Comparison of ENCODE assay signal across 31 mouse cellular contexts in genomic region chr15:103290843-103291242, GRCm38 (mm10). TPM values are rescaled to one million over a fixed set of nuclear protein-coding genes. Genes with fewer than 3 reads are reported as not detected.
DNase-seq lines count a peak whose midpoint lies in the region; ATAC-seq lines count a peak whose summit lies in the region.
"Had no signal": no experiment of that assay in that cellular context is flagged by ENCODE, and none has a peak within 500 bp of the region (broad histone marks: within the 10 kb centered on the region; RNA-seq: fewer than 3 reads in every experiment).

No protein-coding gene starts in this region.

- peaks cover 20% of the 10 kb centered on the region for H3K4me1 ChIP-seq in hindbrain, embryonic 14.5 days (replicated peaks; ENCODE audit: control insufficient read depth, insufficient read depth, low read length)
- H3K4me1 ChIP-seq in hindbrain, embryonic 11.5 days (replicated peaks; ENCODE audit: control insufficient read depth, insufficient read depth, low read length), result peaks cover 4% of the 10 kb centered on the region
- peaks cover 34% of the 10 kb centered on the region for H3K4me1 ChIP-seq in neural tube, embryonic 11.5 days (ENCODE audit: control insufficient read depth, insufficient read depth, low read length)
- H3K4me1 ChIP-seq in limb, embryonic 13.5 days, result peaks cover 71% of the 10 kb centered on the region
- peaks cover 38% of the 10 kb centered on the region for H3K4me1 ChIP-seq in neural tube, embryonic 15.5 days

- H3K36me3 ChIP-seq in hindbrain, embryonic 14.5 days (replicated peaks; ENCODE audit: control insufficient read depth, insufficient read depth), result peaks cover 55% of the 10 kb centered on the region
- H3K36me3 ChIP-seq in hindbrain, embryonic 11.5 days (ENCODE audit: control insufficient read depth, insufficient read depth, low read length), result 0 out of 2 replicates have a peak, but pooled peaks cover 2% of the 10 kb centered on the region
- peaks cover 11% of the 10 kb centered on the region for H3K36me3 ChIP-seq in neural tube, embryonic 11.5 days (ENCODE audit: control insufficient read depth, insufficient read depth, low read length)
- H3K36me3 ChIP-seq in limb, embryonic 13.5 days, result peaks cover 45% of the 10 kb centered on the region
- peaks cover 33% of the 10 kb centered on the region for H3K36me3 ChIP-seq in neural tube, embryonic 15.5 days

- H3K4me3 ChIP-seq in hindbrain, embryonic 14.5 days (replicated peaks; ENCODE audit: low read length), result no peak overlapping the region
- no peak overlapping the region for H3K4me3 ChIP-seq in hindbrain, embryonic 11.5 days (ENCODE audit: low read depth, low read length)
- no peak overlapping the region for H3K4me3 ChIP-seq in neural tube, embryonic 11.5 days (ENCODE audit: low read depth, low read length)
- H3K4me3 ChIP-seq in limb, embryonic 13.5 days, result no peak overlapping the region
- H3K4me3 ChIP-seq in neural tube, embryonic 15.5 days (replicated peaks), result no peak overlapping the region
- H3K4me3 ChIP-seq: embryonic facial prominence, embryonic 13.5 days; erythroblast, embryonic 14.5 days; gastrocnemius, adult 2 months; midbrain, embryonic 10.5 days; myocyte had no signal

- H3K4me2 ChIP-seq in hindbrain, embryonic 14.5 days (replicated peaks), result no peak overlapping the region
- H3K4me2 ChIP-seq in hindbrain, embryonic 11.5 days (replicated peaks; ENCODE audit: low read depth, low read length), result no peak overlapping the region
- H3K4me2 ChIP-seq in neural tube, embryonic 11.5 days (ENCODE audit: low read depth), result no peak overlapping the region
- no peak overlapping the region for H3K4me2 ChIP-seq in limb, embryonic 13.5 days (replicated peaks)
- no peak overlapping the region for H3K4me2 ChIP-seq in neural tube, embryonic 15.5 days
- H3K4me2 ChIP-seq: embryonic facial prominence, embryonic 13.5 days; liver, embryonic 11.5 days had no signal

- 75% methylated on average over 9 of the region's 9 CpGs for WGBS in hindbrain, embryonic 14.5 days
- WGBS in hindbrain, embryonic 11.5 days, result 90% methylated on average over 9 of the region's 9 CpGs
- WGBS in neural tube, embryonic 11.5 days, result 73% methylated on average over 9 of the region's 9 CpGs
- 49% methylated on average over 9 of the region's 9 CpGs for WGBS in limb, embryonic 13.5 days
- WGBS in neural tube, embryonic 15.5 days, result 58% methylated on average over 9 of the region's 9 CpGs

- no peak overlapping the region for H3K9ac ChIP-seq in hindbrain, embryonic 14.5 days
- H3K9ac ChIP-seq in hindbrain, embryonic 11.5 days (ENCODE audit: low read depth, low read length), result no peak overlapping the region
- H3K9ac ChIP-seq in neural tube, embryonic 11.5 days (ENCODE audit: low read length), result peak overlapping the region; percentile 6; the same call in 1 of the 2 replicates
- H3K9ac ChIP-seq in limb, embryonic 13.5 days, result no peak overlapping the region
- no peak overlapping the region for H3K9ac ChIP-seq in neural tube, embryonic 15.5 days (replicated peaks)

- DNase-seq in hindbrain, embryonic 14.5 days (ENCODE audit: low spot score), result no peak
- DNase-seq in hindbrain, embryonic 11.5 days (ENCODE audit: low spot score), result no peak
- no peak for DNase-seq in neural tube, embryonic 11.5 days (ENCODE audit: low spot score)
- DNase-seq in neural tube, embryonic 10.5 days (ENCODE audit: extremely low spot score, low spot score), result no peak
- no peak for DNase-seq in retina, embryonic 14.5 days (ENCODE audit: low spot score)
- DNase-seq: B cell, adult 2 months; cerebellum, adult 11-12 months; cerebellum, postnatal 14 days; gastrocnemius, adult 2 months; heart, postnatal 4 days; kidney, postnatal 4 days; layer of hippocampus, adult 9-11 months; lung, adult 18-20 months; lung, postnatal 10 days; right cerebral cortex, postnatal 4 days; thymus, adult 18-20 months; thymus, postnatal 36 days had no signal

- H3K27ac ChIP-seq in hindbrain, embryonic 14.5 days, result peak overlapping the region; percentile 55
- H3K27ac ChIP-seq in hindbrain, embryonic 11.5 days (ENCODE audit: low read depth, low read length), result no peak overlapping the region
- peak overlapping the region; percentile 58; the same call in 1 of the 2 replicates for H3K27ac ChIP-seq in neural tube, embryonic 11.5 days (ENCODE audit: low read depth, low read length)
- peak overlapping the region; percentile 52; the same call in 1 of the 2 replicates for H3K27ac ChIP-seq in limb, embryonic 13.5 days
- H3K27ac ChIP-seq in neural tube, embryonic 15.5 days (replicated peaks), result peak overlapping the region; percentile 64
- H3K27ac ChIP-seq: embryonic facial prominence, embryonic 13.5 days had no signal

- ATAC-seq in hindbrain, embryonic 14.5 days (ENCODE audit: low FRiP score), result no peak
- ATAC-seq in hindbrain, embryonic 11.5 days (ENCODE audit: low FRiP score), result no peak
- ATAC-seq in neural tube, embryonic 11.5 days (ENCODE audit: insufficient read depth, low FRiP score, low TSS enrichment), result no peak
- ATAC-seq in limb, embryonic 13.5 days (ENCODE audit: low FRiP score, low read depth), result no peak
- peak; percentile 66 for ATAC-seq in neural tube, embryonic 15.5 days (ENCODE audit: low FRiP score)
- ATAC-seq: forebrain, embryonic 14.5 days; intestine, embryonic 16.5 days; midbrain, embryonic 16.5 days; Patski had no signal

- H3K27me3 ChIP-seq in hindbrain, embryonic 14.5 days (ENCODE audit: control insufficient read depth, insufficient read depth, low read length), result no peaks in the 10 kb centered on the region
- H3K27me3 ChIP-seq in hindbrain, embryonic 11.5 days (ENCODE audit: control insufficient read depth, insufficient read depth, low read length), result no peaks in the 10 kb centered on the region
- no peaks in the 10 kb centered on the region for H3K27me3 ChIP-seq in neural tube, embryonic 11.5 days (ENCODE audit: control insufficient read depth, insufficient read depth, low read length)
- H3K27me3 ChIP-seq in limb, embryonic 13.5 days, result no peaks in the 10 kb centered on the region
- H3K27me3 ChIP-seq in neural tube, embryonic 15.5 days (replicated peaks), result no peaks in the 10 kb centered on the region
- H3K27me3 ChIP-seq: CH12.LX; embryonic facial prominence, embryonic 13.5 days; Patski had no signal

- H3K9me3 ChIP-seq in hindbrain, embryonic 14.5 days (ENCODE audit: control insufficient read depth, low read length), result no peaks in the 10 kb centered on the region
- no peaks in the 10 kb centered on the region for H3K9me3 ChIP-seq in hindbrain, embryonic 11.5 days (ENCODE audit: control insufficient read depth, low read length)
- no peaks in the 10 kb centered on the region for H3K9me3 ChIP-seq in neural tube, embryonic 11.5 days (ENCODE audit: control insufficient read depth, low read length)
- no peaks in the 10 kb centered on the region for H3K9me3 ChIP-seq in limb, embryonic 13.5 days
- no peaks in the 10 kb centered on the region for H3K9me3 ChIP-seq in neural tube, embryonic 15.5 days (replicated peaks)
- H3K9me3 ChIP-seq: embryonic facial prominence, embryonic 13.5 days; G1E; midbrain, embryonic 10.5 days had no signal

RNA-seq across cellular contexts. Expression of gene Copz1, which starts 18.3 kb away (rescaled TPM):
- 214 and 220 TPM in 2 replicates for polyA plus RNA-seq in hindbrain, embryonic 14.5 days (2014; fragmentation: Nextera tagmentation; extraction: Ambion mirVana)
- polyA plus RNA-seq in hindbrain, embryonic 11.5 days (2014; fragmentation: Nextera tagmentation; extraction: Ambion mirVana), result 310 and 313 TPM in 2 replicates
- 307 and 317 TPM in 2 replicates for polyA plus RNA-seq in neural tube, embryonic 11.5 days (2014; fragmentation: Nextera tagmentation; extraction: Ambion mirVana)
- polyA plus RNA-seq in limb, embryonic 13.5 days (2015; fragmentation: Nextera tagmentation; extraction: Ambion mirVana), result 283 TPM in 2 replicates
- polyA plus RNA-seq in neural tube, embryonic 15.5 days (2015; fragmentation: Nextera tagmentation; extraction: Ambion mirVana), result 190 and 207 TPM in 2 replicates

RNA-seq across cellular contexts. Expression of gene Gpr84, which starts 19.6 kb away (rescaled TPM):
- polyA plus RNA-seq in hindbrain, embryonic 14.5 days (2014; fragmentation: Nextera tagmentation; extraction: Ambion mirVana), result 0.12 and 0.39 TPM in 2 replicates
- polyA plus RNA-seq in hindbrain, embryonic 11.5 days (2014; fragmentation: Nextera tagmentation; extraction: Ambion mirVana), result 0.11 and 0.34 TPM in 2 replicates
- polyA plus RNA-seq in neural tube, embryonic 11.5 days (2014; fragmentation: Nextera tagmentation; extraction: Ambion mirVana), result 0.34 and 0.50 TPM in 2 replicates
- 0.34 and 0.41 TPM in 2 replicates for polyA plus RNA-seq in limb, embryonic 13.5 days (2015; fragmentation: Nextera tagmentation; extraction: Ambion mirVana)
- 0.33 and 0.60 TPM in 2 replicates for polyA plus RNA-seq in neural tube, embryonic 15.5 days (2015; fragmentation: Nextera tagmentation; extraction: Ambion mirVana)
- polyA plus RNA-seq: erythroblast, embryonic 14.5 days; G1E; Patski had no signal

RNA-seq across cellular contexts. Expression of gene Nfe2, which starts 32.6 kb away (rescaled TPM):
- 0.90 and 1.1 TPM in 2 replicates for polyA plus RNA-seq in hindbrain, embryonic 14.5 days (2014; fragmentation: Nextera tagmentation; extraction: Ambion mirVana)
- polyA plus RNA-seq in hindbrain, embryonic 11.5 days (2014; fragmentation: Nextera tagmentation; extraction: Ambion mirVana), result 4.7 and 5.0 TPM in 2 replicates
- 6.5 and 7.3 TPM in 2 replicates for polyA plus RNA-seq in neural tube, embryonic 11.5 days (2014; fragmentation: Nextera tagmentation; extraction: Ambion mirVana)
- polyA plus RNA-seq in limb, embryonic 13.5 days (2015; fragmentation: Nextera tagmentation; extraction: Ambion mirVana), result 2.8 and 3.8 TPM in 2 replicates
- 0.99 and 4.6 TPM in 2 replicates for polyA plus RNA-seq in neural tube, embryonic 15.5 days (2015; fragmentation: Nextera tagmentation; extraction: Ambion mirVana)
- polyA plus RNA-seq: frontal cortex, adult 2 months; Patski had no signal

RNA-seq across cellular contexts. Expression of gene Zfp385a, which starts 49.0 kb away (rescaled TPM):
- 25.7 and 25.9 TPM in 2 replicates for polyA plus RNA-seq in hindbrain, embryonic 14.5 days (2014; fragmentation: Nextera tagmentation; extraction: Ambion mirVana)
- 19.7 and 22.2 TPM in 2 replicates for polyA plus RNA-seq in hindbrain, embryonic 11.5 days (2014; fragmentation: Nextera tagmentation; extraction: Ambion mirVana)
- polyA plus RNA-seq in neural tube, embryonic 11.5 days (2014; fragmentation: Nextera tagmentation; extraction: Ambion mirVana), result 26.1 and 27.5 TPM in 2 replicates
- polyA plus RNA-seq in limb, embryonic 13.5 days (2015; fragmentation: Nextera tagmentation; extraction: Ambion mirVana), result 11.7 and 13.1 TPM in 2 replicates
- 18.6 and 19.9 TPM in 2 replicates for polyA plus RNA-seq in neural tube, embryonic 15.5 days (2015; fragmentation: Nextera tagmentation; extraction: Ambion mirVana)

RNA-seq across cellular contexts. Expression of gene Hnrnpa1, which starts 50.6 kb away (rescaled TPM):
- polyA plus RNA-seq in hindbrain, embryonic 14.5 days (2014; fragmentation: Nextera tagmentation; extraction: Ambion mirVana), result 526 and 623 TPM in 2 replicates
- polyA plus RNA-seq in hindbrain, embryonic 11.5 days (2014; fragmentation: Nextera tagmentation; extraction: Ambion mirVana), result 1,309 and 1,311 TPM in 2 replicates
- 1,373 and 1,392 TPM in 2 replicates for polyA plus RNA-seq in neural tube, embryonic 11.5 days (2014; fragmentation: Nextera tagmentation; extraction: Ambion mirVana)
- 1,120 and 1,163 TPM in 2 replicates for polyA plus RNA-seq in limb, embryonic 13.5 days (2015; fragmentation: Nextera tagmentation; extraction: Ambion mirVana)
- polyA plus RNA-seq in neural tube, embryonic 15.5 days (2015; fragmentation: Nextera tagmentation; extraction: Ambion mirVana), result 582 and 600 TPM in 2 replicates
